Mouse (Mus musculus) small intestine, adult 2 months (tissue): ENCODE results near the gene Nmur1. TPM values are rescaled to one million over a fixed set of nuclear protein-coding genes. Genes with fewer than 3 reads are reported as not detected.

ENCODE experiments used
- H3K27ac ChIP-seq: fragments of 200-500 bp; 2 replicates; pipeline ENCODE4 v1.5.1; 2012; ENCODE audit warnings: low read depth, low read length, control low read depth, inconsistent platforms; ENCODE audit not compliant: insufficient read depth
- H3K27me3 ChIP-seq: fragments of 200-500 bp; 2 replicates; pipeline ENCODE4 v1.6.1; 2012; ENCODE audit warnings: mild to moderate bottlenecking, moderate library complexity, low read length, inconsistent platforms; ENCODE audit not compliant: control insufficient read depth, insufficient read depth
- H3K36me3 ChIP-seq: fragments of 200-500 bp; 2 replicates; pipeline ENCODE4 v1.6.1; 2012; ENCODE audit warnings: mild to moderate bottlenecking, low read length, control low read depth, inconsistent platforms; ENCODE audit not compliant: control insufficient read depth, insufficient read depth
- H3K4me1 ChIP-seq: fragments of 200-500 bp; 2 replicates; pipeline ENCODE4 v1.6.1; 2012; ENCODE audit warnings: low read length, inconsistent platforms, mixed read lengths; ENCODE audit not compliant: control insufficient read depth, insufficient read depth, insufficient read length
- H3K4me3 ChIP-seq: fragments of 200-500 bp; 2 replicates; pipeline ENCODE4 v1.5.1; 2012; ENCODE audit warnings: low read depth, mild to moderate bottlenecking, control low read depth, inconsistent platforms, low read length, moderate library complexity
- CTCF ChIP-seq: fragments of 200-500 bp; IDR thresholded peaks from 2 replicates; pipeline ENCODE4 v1.5.1; 2012; ENCODE audit warnings: low read depth, mild to moderate bottlenecking, control low read depth, inconsistent platforms, low read length, moderate library complexity, mixed read lengths; ENCODE audit not compliant: insufficient replicate concordance, insufficient read length; ENCODE audit errors: extremely low read depth
- POLR2A ChIP-seq: fragments of 200-500 bp; IDR thresholded peaks from 2 replicates; pipeline ENCODE4 v1.6.1; 2012; ENCODE audit warnings: low read depth, mild to moderate bottlenecking, control low read depth, inconsistent platforms, low read length, moderate library complexity
- WGBS: fragments of 180-500 bp; shearing (Covaris S2); methylation state at CpG from one replicate; pipeline ENCODE4 v1.1.7; 2018; 5-methylcytosine and 5-hydroxymethylcytosine counted together
- polyA plus RNA-seq: library from polyadenylated mRNA; depleted of rRNA; stranded (reverse); fragments of >200 nt; gene quantifications from 2 replicates; pipeline ENCODE4 v1.2.3, GENCODE M21; 2012

Gene Nmur1
- polyA plus RNA-seq, 1 experiment, result 11.1 TPM

- Histone ChIP-seq H3K4me1 (no peaks in the 10 kb centered on the region; the same call in 1 of the 2 replicates), H3K4me3 (no peak overlapping the region), H3K27ac (no peak overlapping the region), H3K36me3 (peaks cover 50% of the 10 kb centered on the region), H3K27me3 (no peaks in the 10 kb centered on the region)
- TF ChIP-seq CTCF (no peak), POLR2A (no peak)
- WGBS, result 75% methylated on average over 4 of the region's 4 CpGs
Observed at GRCm38 (mm10) chr1:86348801-86349200, 77.2 kb downstream of the Nmur1 start.

GRCm38 (mm10) chr1:86348083-86348482 is 77.9 kb downstream of the Nmur1 start:
- no peak for TF ChIP-seq CTCF
- no peak for TF ChIP-seq POLR2A
- 96% methylated on average over 1 of the region's 1 CpGs for WGBS
- no peak overlapping the region for H3K4me3 ChIP-seq
- no peaks in the 10 kb centered on the region; the same call in 1 of the 2 replicates for H3K4me1 ChIP-seq
- H3K36me3 ChIP-seq, result peaks cover 45% of the 10 kb centered on the region
- H3K27me3 ChIP-seq, result no peaks in the 10 kb centered on the region
- no peak overlapping the region for H3K27ac ChIP-seq

DNA sequence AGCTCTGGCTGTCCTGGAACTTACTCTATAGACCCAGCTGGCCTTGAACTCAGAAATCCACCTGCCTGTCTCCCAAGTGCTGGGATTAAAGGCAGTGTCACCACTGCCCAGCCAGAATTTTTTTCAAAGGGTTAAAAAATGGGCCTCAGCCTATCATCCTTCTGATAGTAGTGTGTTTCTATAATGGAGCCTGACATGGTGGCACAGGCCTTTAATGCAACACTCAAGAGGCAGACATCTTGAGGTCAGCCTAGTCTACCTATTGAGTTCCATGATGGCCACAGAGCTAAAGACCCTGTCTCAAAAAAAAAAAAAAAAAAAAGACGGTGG is 78.3 kb downstream of the Nmur1 start:
- Histone ChIP-seq H3K4me1 (no peaks in the 10 kb centered on the region; the same call in 1 of the 2 replicates), H3K27me3 (no peaks in the 10 kb centered on the region), H3K36me3 (peaks cover 43% of the 10 kb centered on the region), H3K27ac (no peak overlapping the region), H3K4me3 (no peak overlapping the region)
- TF ChIP-seq CTCF (no peak), POLR2A (no peak)
- WGBS, result 67% methylated on average over 1 of the region's 1 CpGs

DNA sequence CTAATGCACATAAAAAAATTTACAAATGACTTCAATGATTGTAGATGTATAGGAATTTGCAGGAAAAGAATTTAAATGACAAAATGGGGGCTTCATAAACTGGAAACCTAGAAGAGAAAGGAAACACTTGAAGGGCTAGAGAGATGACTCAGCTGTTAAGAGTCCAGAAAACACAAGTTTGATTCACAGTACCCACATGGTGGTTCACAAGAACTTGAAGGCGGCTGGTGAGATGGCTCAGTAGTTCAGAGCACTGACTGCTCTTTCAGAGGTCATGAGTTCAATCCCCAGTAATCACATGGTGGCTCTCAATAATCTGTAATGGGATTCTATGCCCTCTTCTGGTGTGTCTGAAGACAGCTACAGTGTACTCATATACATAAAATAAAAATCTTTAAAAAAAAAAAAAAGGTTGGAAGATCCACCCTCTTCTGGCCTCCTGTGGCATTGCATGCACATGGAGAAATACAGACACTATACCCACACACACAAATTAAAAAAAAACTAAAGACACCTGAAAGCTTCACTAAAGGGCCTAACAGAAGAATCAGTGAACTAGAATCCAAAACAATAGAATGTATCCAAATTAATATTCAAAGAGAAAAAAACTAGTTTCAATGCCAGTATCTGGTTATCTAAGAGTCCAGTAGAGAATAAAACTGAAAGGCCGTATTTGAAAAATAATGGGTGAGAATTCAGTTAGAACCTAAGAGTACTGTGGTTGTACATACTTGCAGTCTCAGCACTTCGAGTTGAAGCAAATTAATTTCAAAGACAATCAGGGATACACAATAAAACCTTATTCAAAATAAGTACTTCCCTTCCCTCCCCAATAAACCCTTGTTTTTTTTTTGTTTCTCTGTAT is 78.9 kb downstream of the Nmur1 start:
- Histone ChIP-seq H3K4me3 (no peak overlapping the region), H3K36me3 (peaks cover 39% of the 10 kb centered on the region), H3K27ac (no peak overlapping the region), H3K4me1 (no peaks in the 10 kb centered on the region; the same call in 1 of the 2 replicates), H3K27me3 (no peaks in the 10 kb centered on the region)
- WGBS, result 79% methylated on average over 3 of the region's 3 CpGs
- TF ChIP-seq CTCF, result no peak

DNA sequence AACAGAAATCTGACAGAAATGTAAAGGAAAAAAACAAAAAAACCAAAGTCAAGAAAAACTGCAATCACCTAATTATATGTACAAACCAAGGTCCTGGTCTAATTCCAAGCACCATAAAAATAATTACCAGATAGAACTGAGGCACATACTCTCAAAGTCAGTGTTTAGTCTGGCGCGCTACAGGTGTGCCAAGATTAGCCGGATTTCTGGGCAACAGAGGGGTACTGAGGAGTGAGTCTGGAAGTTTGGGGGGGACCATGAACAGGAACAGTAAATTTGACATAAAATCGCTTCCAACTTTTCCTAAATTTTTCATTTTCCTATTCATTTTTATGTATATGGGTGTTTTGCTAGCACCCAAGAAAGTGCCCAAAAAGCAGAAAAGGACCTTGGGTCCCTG is 80.1 kb downstream of the Nmur1 start:
- no peaks in the 10 kb centered on the region for H3K27me3 ChIP-seq
- TF ChIP-seq POLR2A, result no peak
- TF ChIP-seq CTCF, result no peak
- H3K27ac ChIP-seq, result no peak overlapping the region
- peaks cover 27% of the 10 kb centered on the region for H3K36me3 ChIP-seq
- WGBS, result 51% methylated on average over 4 of the region's 4 CpGs
- no peaks in the 10 kb centered on the region; the same call in 1 of the 2 replicates for H3K4me1 ChIP-seq
- H3K4me3 ChIP-seq, result no peak overlapping the region

DNA sequence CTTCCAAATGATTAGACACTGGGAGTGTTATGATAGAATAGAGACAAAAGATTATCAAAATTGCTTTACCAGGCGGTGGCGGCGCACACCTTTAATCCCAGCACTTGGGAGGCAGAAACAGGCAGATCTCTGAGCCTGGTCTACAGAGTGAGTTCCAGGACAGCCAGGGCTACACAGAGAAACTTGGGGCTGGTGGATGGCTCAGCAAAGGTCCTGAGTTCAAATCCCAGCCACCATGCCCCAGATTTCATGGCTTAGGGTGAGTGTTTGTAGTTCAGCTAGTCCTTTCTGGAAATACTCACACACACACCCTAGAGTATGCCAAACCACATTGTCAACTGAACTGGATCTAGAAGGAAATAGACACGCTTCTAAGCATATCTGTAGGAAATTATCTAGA is 81.0 kb downstream of the Nmur1 start:
- TF ChIP-seq CTCF (no peak), POLR2A (no peak)
- H3K27me3 ChIP-seq, result no peaks in the 10 kb centered on the region
- WGBS, result 56% methylated on average over 4 of the region's 4 CpGs
- no peaks in the 10 kb centered on the region; the same call in 1 of the 2 replicates for H3K4me1 ChIP-seq
- peaks cover 19% of the 10 kb centered on the region for H3K36me3 ChIP-seq
- no peak overlapping the region for H3K4me3 ChIP-seq
- no peak overlapping the region for H3K27ac ChIP-seq

DNA sequence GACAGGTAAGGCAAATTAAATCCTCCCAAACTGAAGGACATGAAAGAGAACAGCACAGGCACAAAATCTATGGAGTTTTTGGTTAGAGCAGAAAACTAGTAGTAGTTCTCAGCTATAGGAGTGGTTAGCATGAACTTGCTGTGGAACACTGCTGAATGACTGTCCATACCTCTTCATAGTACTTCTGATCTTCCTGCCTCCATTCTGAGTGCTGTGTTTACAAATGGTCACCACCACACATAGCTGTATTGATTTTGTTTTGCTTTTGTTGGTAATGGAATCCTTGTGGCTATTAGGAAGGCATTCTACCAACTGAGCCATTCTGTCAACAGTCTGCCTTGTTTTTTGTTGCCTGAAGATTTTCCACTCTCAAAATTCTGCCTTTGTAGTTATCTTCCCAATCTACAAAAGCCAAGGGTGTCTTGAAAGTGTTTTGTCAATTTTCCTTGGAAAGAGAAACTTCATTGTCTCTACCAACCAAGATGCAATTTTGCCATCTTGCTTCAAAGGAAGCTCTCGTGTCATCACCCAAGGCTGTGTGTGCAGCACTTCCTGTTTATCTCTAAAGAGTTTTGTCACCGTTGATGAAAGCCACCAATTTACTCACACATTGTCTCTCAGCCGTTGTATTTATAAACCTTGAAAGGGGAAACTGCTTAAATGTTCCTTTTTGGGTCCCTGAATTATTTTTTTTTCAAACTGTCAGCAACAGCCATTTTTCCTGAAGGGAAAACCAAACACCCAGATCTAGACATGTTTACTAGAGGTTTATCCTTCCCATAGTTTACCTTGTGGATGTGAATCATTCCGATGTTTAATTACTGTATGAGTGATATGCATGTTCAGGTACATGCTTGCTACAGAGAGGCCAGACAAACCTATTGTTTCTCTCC is 81.8 kb downstream of the Nmur1 start:
- TF ChIP-seq POLR2A, result no peak
- no peak for TF ChIP-seq CTCF
- H3K4me3 ChIP-seq, result no peak overlapping the region
- no peaks in the 10 kb centered on the region; the same call in 1 of the 2 replicates for H3K4me1 ChIP-seq
- H3K27ac ChIP-seq, result no peak overlapping the region
- no peaks in the 10 kb centered on the region for H3K27me3 ChIP-seq
- peaks cover 11% of the 10 kb centered on the region for H3K36me3 ChIP-seq
- 38% methylated on average over 4 of the region's 4 CpGs for WGBS
